In the genomic region with DNA sequence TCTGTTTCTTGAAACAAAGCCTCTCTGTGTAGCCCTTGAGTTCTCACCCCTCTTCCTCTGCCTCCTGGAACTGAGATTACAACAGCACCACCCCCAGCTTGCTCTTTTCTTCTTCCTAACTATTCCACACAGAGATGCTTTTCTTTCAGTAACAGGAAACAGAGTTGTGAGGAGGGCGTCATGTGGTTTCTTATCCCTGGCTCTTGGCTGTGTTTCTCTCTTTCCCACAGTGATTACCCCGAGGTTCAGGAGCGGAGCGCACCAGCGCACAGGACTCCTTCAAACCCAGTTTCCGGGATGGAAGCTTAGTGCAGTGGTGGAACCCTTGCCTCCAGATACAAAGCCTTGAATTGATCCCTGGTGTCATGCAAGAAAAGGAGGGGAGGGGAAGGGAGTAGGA, we compare ENCODE assay signal across 12 mouse cellular contexts.
"Had no signal": no experiment of that assay in that cellular context is flagged by ENCODE, and none has a peak within 500 bp of the region (broad histone marks: within the 10 kb centered on the region; RNA-seq: fewer than 3 reads in every experiment).

No protein-coding gene starts in this region.

- H3K27me3 ChIP-seq: limb, embryonic 12.5 days; midbrain, embryonic 13.5 days had no signal

- H3K36me3 ChIP-seq: limb, embryonic 12.5 days; liver, embryonic 15.5 days; midbrain, embryonic 13.5 days had no signal

- H3K9me3 ChIP-seq: limb, embryonic 12.5 days; liver, embryonic 15.5 days; midbrain, embryonic 13.5 days had no signal

- H3K4me2 ChIP-seq: limb, embryonic 12.5 days; liver, embryonic 15.5 days; midbrain, embryonic 13.5 days had no signal

- H3K9ac ChIP-seq: limb, embryonic 12.5 days; liver, embryonic 15.5 days; midbrain, embryonic 13.5 days had no signal

- ATAC-seq: lung, postnatal 0 days; midbrain, embryonic 13.5 days had no signal

- H3K27ac ChIP-seq: layer of hippocampus, adult 2 months; limb, embryonic 12.5 days; liver, embryonic 15.5 days; midbrain, embryonic 13.5 days had no signal

- DNase-seq: kidney, postnatal 10 days; kidney, postnatal 4 days; liver; lung, adult 2 months; lung, postnatal 36 days; right cerebral cortex, adult 18-20 months; right cerebral cortex, postnatal 4 days had no signal

- H3K4me3 ChIP-seq: layer of hippocampus, adult 2 months; limb, embryonic 12.5 days; liver, embryonic 15.5 days; midbrain, embryonic 13.5 days had no signal
